Mouse (Mus musculus): ENCODE measurements around the gene Unc13b. TPM values are rescaled to one million over a fixed set of nuclear protein-coding genes. Genes with fewer than 3 reads are reported as not detected.

Unc13b gene
- 10 to 100 TPM; 33.9 to 34.9 TPM for total RNA-seq (2021)
- long read RNA-seq, full-length matches to known transcripts = 2 of 11 reads
- long read RNA-seq, partial matches to known transcripts = 2 of 11 reads
- long read RNA-seq, other reads (novel, unspliced or antisense) = 7 of 11 reads

DNA sequence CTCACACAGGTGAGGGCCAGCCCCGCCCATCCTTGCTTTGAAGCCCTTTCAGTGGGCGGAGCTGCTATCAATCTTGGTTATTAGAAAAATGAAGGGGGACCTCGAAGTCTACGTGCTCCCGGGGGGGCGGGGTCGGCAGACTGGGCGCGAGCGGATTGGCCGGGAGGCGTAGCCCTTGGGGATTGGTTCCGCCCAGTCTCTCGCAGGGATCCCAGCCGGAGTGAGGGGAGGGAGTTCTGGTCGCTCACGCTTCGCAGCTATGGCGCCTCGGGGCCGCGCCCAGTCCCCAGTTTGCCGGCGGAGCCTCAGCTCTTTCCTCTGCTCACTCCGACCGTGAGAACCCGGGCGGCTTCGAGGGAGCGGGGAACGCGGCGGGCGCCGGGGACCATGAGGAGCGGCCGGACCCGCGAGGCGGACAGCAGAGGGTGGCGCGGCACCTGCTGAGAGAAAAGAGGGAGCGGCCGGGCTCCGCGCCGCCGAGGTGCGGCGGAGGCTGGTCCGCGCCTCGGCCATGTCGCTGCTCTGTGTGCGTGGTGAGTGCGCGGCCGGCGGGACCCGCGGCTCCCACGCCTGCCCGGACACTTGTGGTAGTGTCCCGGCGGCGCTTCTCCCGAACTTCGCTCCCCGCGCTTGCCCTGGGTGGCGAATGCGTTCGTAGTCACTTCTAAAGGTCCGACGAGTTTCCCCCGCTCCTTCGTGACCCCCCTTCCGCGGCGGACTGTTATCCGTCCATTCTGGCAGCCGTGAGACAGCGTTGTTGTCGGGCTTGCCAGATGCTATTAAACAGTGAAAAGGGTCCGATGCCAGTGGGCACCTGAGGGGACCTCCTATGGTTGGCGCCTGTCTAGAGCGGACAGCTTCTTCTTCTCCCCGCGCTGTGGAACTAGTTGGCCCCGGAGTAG, at the start of gene Unc13b:
Unc13b (plus strand) TSS at position 201 of the 902 bp plus-strand sequence.
- DNase-seq (ENCODE audit: low spot score in 2 of 2) = peak; percentile 90 to 92

DNA sequence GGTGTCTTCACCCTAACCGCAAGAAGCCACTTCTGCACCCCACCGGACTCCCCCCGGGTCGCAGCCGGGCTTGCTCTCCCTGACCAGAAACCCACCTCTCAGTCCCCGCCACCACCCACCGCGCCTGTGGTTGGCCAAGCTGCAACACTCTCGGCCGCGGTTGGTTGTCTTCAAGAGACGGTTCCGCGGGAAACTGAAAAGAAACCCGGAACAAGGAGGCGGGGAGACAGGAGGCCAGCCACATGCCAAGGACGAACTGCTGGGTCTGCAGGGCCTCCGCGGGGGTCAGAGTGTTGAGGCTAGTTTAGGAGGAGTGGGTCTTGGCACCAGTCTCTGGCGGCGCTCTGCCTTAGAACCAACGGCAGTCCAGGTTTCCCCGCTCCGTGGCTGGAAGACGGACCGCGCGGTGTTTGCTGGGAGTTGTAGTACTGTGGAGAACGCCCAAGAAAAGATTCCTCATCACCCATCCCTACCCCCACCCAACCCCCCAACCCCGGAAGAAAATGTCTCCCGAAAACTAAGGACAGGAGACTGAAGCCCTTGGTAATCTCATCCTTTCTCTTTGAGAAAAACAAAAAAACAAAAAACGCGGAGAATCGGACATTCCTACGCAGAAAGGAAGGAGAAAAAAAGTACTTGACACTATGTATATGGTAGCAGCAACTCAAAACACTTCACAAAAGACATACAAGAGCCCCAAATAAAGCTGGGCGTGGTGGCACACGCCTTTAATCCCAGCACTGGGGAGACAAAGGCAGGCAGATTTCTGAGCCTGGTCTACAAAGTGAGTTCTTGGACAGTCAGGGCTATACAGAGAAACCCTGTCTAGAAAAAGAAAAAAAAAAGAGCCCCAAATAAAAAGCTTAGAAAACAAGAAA, 48.4 kb upstream of the Unc13b start, which contains the start of gene Fancg:
Fancg (minus strand) TSS at position 346 of the 878 bp plus-strand sequence.
- DNase-seq (ENCODE audit: low spot score in 2 of 2) = peak; percentile 75 to 90

GRCm38 (mm10) chr4:43012091-43012490, 46.7 kb upstream of the Unc13b start:
- no peak for DNase-seq (ENCODE audit: low spot score in 2 of 2)

DNA sequence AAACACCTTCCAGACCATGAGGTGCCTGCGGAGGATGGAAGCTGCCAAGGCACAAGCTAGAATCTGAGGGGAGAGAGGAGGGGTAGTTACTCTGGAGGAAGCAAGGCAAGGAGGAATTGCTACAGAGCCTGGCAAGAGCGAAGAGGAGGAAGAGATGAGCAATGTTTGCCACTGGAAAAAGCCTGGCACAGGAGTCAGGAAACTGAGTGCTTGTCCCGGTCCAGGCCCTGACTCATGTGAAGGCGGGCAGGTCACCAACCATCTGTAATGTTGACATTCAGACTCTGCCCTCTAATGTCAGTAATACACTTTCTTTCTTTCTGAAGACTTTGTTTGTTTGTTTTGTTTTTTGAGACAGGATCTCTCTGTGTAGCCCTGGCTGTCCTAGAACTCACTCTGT, 40.6 kb upstream of the Unc13b start:
- DNase-seq (ENCODE audit: low spot score in 2 of 2) = no peak

DNA sequence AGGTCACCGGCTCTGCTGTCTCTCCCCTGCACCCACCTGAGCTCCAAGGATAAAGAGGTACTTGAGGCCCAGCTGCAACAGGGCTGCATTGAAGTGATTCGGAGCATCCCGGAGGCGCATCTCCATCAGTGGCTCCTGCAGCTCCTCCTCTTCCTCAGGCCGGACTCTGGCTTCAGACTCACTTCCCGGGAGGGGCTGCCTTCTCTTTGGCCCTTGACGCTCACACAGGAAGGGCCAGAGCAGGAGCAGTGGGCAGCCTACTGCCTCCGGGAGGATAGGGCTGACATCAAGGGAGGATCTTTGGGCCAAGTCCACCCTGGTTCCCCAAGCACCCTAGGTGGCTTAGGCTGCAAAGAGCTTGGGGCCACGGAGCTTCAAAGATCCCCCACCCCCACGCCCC, 39.6 kb upstream of the Unc13b start:
- DNase-seq (ENCODE audit: low spot score in 2 of 2) = no peak

- DNase-seq (ENCODE audit: low spot score in 2 of 2) = no peak
These were observed 38.9 kb upstream of the Unc13b start for GRCm38 (mm10) chr4:43019641-43020465.

DNA sequence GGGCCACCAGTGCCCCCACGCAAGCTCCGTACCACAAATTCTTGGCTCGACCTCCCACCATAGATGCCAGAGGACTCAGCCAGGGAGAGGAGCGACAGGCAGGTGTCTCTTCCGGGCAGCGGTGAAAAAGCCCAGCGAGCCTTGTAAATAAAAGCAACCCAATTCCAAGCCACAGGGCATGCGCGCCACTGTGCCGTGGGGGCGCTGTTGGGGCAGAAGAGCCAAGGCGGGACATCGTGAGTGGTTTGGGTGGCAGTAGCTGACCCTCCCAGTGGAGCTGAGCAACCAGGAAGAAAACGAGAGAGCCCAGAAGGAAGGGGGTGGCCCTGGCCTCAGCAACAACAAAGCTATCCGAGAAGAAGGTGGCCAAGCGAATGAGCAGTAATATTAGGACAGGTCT, 37.9 kb upstream of the Unc13b start:
- no peak for DNase-seq (ENCODE audit: low spot score in 2 of 2)

DNA sequence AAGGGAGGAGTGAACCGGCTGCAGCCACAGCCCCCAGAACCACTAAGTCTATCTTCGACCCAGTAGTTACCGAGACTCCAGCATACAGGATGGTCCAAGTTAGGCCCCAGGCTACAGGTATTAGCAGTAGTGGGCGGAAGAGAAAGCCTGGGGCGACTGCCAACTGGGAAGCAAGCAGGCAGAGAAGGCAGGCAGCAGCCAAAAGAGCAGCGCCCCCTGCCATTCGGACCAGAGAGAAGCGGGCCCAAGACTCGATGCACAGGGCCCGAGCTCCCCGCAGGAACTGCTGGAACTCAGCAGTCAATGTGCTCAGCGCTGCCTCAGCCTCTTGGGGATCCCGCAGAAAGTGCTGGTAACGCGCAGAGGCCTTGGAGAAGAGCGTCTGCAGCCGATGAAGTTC, 37.4 kb upstream of the Unc13b start:
- no peak for DNase-seq (ENCODE audit: low spot score in 2 of 2)

GRCm38 (mm10) chr4:43024673-43025072, 34.1 kb upstream of the Unc13b start:
- DNase-seq (ENCODE audit: low spot score in 2 of 2) = no peak

- DNase-seq (ENCODE audit: low spot score in 2 of 2) = peak; percentile 89 to 97
These were observed 33.4 kb upstream of the Unc13b start, which contains the start of gene Pigo for GRCm38 (mm10) chr4:43025084-43025960. Gene Pigo (minus strand): TSS chr4:43025819.

DNA sequence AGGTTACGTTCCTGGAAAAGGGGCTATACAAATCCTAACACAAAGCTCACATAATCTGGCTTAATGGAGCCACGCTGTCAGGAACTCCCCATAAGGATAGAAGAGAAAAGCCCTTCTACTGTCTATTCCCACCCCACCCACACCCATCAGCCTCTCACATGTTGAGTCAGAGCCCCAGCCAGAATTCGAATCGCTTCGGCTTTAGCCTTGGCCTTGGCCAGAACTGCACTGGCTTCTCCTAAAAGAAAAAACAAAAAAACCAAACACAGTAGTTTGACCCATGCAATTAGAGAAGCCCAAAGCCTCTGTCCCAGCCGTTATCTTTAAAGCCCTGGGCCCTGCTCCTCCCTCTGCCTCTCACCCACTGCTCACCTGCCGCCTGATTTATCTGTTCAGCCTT, 29.6 kb upstream of the Unc13b start:
- DNase-seq (ENCODE audit: low spot score in 2 of 2) = no peak

DNA sequence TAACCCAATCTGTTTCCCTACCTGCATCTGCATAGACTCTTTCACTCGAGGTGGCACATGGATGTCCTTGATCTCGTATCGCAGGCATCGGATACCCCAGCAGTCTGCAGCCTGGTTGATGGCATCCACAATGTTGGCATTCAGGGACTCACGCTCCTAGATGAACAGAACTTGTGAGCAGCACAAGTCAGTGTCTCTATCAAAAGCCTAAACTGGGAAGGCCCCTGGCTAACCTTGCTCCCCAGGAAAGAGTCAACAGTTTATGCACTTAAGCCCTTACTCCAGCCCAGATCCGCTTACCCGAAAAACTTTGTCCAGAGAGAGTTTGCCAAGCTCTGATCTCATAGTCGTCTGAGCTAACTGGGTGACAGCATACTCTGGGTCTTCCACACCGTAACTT, 29.0 kb upstream of the Unc13b start:
- DNase-seq (ENCODE audit: low spot score in 2 of 2) = no peak

GRCm38 (mm10) chr4:43030352-43030751, 28.4 kb upstream of the Unc13b start:
- DNase-seq (ENCODE audit: low spot score in 2 of 2) = no peak

- no peak for DNase-seq (ENCODE audit: low spot score in 2 of 2)
These were observed 27.9 kb upstream of the Unc13b start for GRCm38 (mm10) chr4:43030780-43031230.

- DNase-seq (ENCODE audit: low spot score in 2 of 2) = peak; percentile 93 to 95
These were observed 27.3 kb upstream of the Unc13b start, which contains the start of gene Stoml2 for GRCm38 (mm10) chr4:43031237-43031995. Gene Stoml2 (minus strand): TSS chr4:43031710.

DNA sequence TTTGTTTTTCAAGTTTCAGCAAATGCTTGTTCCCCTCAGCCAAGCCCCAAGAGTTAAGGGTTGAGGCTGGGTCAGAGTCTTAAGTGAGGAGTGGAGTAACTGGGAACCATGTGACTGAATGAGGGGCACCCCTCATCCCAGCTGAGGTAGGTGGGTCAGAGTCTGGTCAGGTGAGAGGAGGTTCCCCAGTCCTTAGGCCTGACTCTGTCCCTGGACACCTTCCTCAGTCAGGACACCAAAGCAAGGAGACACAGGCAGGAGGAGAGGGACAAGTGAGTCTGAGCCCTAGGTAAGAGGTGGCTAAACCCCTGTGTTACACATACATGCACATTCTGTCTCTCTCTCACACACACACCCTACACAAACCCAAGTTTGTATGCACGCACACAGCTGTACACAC, 26.3 kb upstream of the Unc13b start:
- DNase-seq (ENCODE audit: low spot score in 2 of 2) = no peak

- no peak for DNase-seq (ENCODE audit: low spot score in 2 of 2)
These were observed 25.3 kb upstream of the Unc13b start for GRCm38 (mm10) chr4:43033481-43033880.

- DNase-seq (ENCODE audit: low spot score in 2 of 2) = no peak
These were observed 22.9 kb upstream of the Unc13b start for GRCm38 (mm10) chr4:43035851-43036250.

DNA sequence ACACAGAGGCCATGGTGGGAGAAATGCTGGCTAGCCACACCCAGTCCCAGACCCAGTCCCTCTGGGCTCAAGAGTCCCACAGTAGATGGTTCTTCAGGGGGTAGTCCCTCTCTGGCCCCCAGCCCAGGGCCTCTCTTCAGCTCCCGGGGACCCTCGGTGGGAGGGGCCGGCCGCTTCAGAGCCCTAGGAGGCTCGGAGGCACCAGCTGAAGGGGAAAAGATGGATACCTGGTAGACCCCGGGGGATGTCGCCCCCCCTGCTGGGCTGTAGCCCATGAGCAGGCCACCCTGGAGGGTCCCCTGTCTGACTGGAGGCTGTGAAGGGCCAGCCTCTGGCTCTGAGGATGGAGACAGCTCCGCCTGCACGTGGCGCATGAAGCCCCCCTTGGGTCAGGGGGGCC, 22.4 kb upstream of the Unc13b start:
- DNase-seq (ENCODE audit: low spot score in 2 of 2) = no peak
